Mouse (Mus musculus) lung, postnatal 25 days (tissue): ENCODE measurements around the gene Gpr180.

Experiments used
- DNase-seq: peaks from one replicate; pipeline ENCODE4 v3.0.0; 2022; ENCODE audit warnings: low spot score

The Gpr180 gene

GRCm38 (mm10) chr14:118209642-118210041, 72.7 kb downstream of the Gpr180 start:
- no peak for DNase-seq

- no peak for DNase-seq
Measured at GRCm38 (mm10) chr14:118212188-118212804, 75.3 kb downstream of the Gpr180 start.
